Mouse (Mus musculus) hindbrain, embryonic 10.5 days (tissue): ENCODE measurements around the gene Hamp. TPM values are rescaled to one million over a fixed set of nuclear protein-coding genes. Genes with fewer than 3 reads are reported as not detected.

Experiments used
- DNase-seq: peaks from one replicate; pipeline ENCODE4 v3.0.0-alpha.2; 2017; ENCODE audit warnings: low spot score
- H3K27ac ChIP-seq: fragments of 300-500 bp; sonication (generic); 2 replicates; pipeline ENCODE4 v1.5.1; 2016; ENCODE audit warnings: mild to moderate bottlenecking, moderate library complexity
- H3K27me3 ChIP-seq: fragments of 300-500 bp; sonication (generic); 2 replicates; pipeline ENCODE4 v1.6.1; 2016; ENCODE audit warnings: mild to moderate bottlenecking; ENCODE audit not compliant: poor library complexity, insufficient read depth, severe bottlenecking
- H3K36me3 ChIP-seq: fragments of 300-500 bp; sonication (generic); 2 replicates; pipeline ENCODE4 v1.6.1; 2016; ENCODE audit warnings: mild to moderate bottlenecking, moderate library complexity
- H3K4me1 ChIP-seq: fragments of 300-500 bp; sonication (generic); replicated peaks from 2 replicates; pipeline ENCODE4 v1.6.1; 2016; ENCODE audit warnings: mild to moderate bottlenecking
- H3K4me3 ChIP-seq: fragments of 300-500 bp; sonication (generic); 2 replicates; pipeline ENCODE4 v1.5.1; 2016; ENCODE audit warnings: mild to moderate bottlenecking, moderate library complexity
- H3K9me3 ChIP-seq: fragments of 300-500 bp; sonication (generic); 2 replicates; pipeline ENCODE4 v1.6.1; 2016; ENCODE audit warnings: mild to moderate bottlenecking, moderate library complexity
- WGBS: fragments of 180-500 bp; shearing (Covaris S2); methylation state at CpG from one replicate; pipeline ENCODE4 v1.1.7; 2016; 5-methylcytosine and 5-hydroxymethylcytosine counted together
- polyA plus RNA-seq: library from polyadenylated mRNA; unstranded; fragments of >200 nt; fragmentation: Nextera tagmentation; extraction: Ambion mirVana; gene quantifications from 2 replicates; pipeline ENCODE4 v1.2.1, GENCODE M21; 2016

The Hamp gene
- polyA plus RNA-seq, 1 experiment from 2014 or later = not detected

DNA sequence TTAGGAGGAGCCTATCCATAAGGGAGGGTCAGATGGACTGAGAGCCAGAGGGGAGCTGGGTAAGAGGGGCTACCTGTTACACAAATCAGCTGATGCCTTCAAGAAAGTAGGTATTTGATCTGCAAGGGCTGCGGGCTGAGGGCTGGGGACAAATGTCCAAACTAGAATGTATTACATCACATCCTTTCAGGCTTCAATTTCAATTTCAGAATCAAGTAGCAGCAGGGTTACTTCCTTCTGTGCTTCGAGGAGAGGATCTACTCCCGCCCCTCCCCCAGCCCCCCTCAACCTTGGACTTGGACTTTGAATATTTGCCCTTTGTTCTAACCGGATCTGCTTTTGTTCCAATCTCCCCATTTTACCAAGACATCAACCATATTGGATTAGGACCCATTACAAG lies 26.6 kb downstream of the Hamp start:
- no peaks in the 10 kb centered on the region; the same call in 1 of the 2 replicates for H3K27me3 ChIP-seq
- no peak overlapping the region for H3K27ac ChIP-seq
- H3K4me1 ChIP-seq = peaks cover 7% of the 10 kb centered on the region
- H3K4me3 ChIP-seq = no peak overlapping the region
- no peaks in the 10 kb centered on the region for H3K36me3 ChIP-seq
- no peak for DNase-seq
- WGBS = 57% methylated on average over 4 of the region's 4 CpGs
- no peaks in the 10 kb centered on the region for H3K9me3 ChIP-seq

DNA sequence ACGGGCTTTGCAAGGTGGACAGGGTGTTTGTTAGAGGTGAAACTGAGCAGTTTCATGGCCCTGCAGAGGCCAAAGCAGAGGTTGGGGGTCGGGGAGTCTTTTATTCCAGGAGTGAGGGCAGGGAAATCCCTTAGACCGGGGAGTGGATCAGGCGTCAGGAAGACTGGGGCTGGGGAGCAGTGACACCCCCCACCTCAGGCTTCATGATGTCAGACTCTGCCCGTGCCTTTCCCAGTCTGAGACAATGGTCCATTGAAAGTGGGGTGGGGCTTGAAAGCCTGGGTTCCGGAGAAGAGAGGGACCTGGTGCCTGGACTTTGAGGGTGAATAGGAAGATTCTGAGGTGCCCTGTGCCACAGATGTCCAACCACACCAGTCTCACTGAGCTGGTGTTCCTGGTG lies 27.1 kb downstream of the Hamp start:
- H3K4me1 ChIP-seq = peaks cover 7% of the 10 kb centered on the region
- no peak for DNase-seq
- H3K9me3 ChIP-seq = no peaks in the 10 kb centered on the region
- H3K36me3 ChIP-seq = no peaks in the 10 kb centered on the region
- WGBS = 32% methylated on average over 6 of the region's 6 CpGs
- H3K4me3 ChIP-seq = no peak overlapping the region
- H3K27ac ChIP-seq = no peak overlapping the region
- no peaks in the 10 kb centered on the region; the same call in 1 of the 2 replicates for H3K27me3 ChIP-seq

GRCm38 (mm10) chr7:30914732-30915131 lies 29.1 kb downstream of the Hamp start, which contains the start of gene Mag:
Gene Mag (minus strand): TSS chr7:30914873.
- H3K4me1 ChIP-seq = peaks cover 7% of the 10 kb centered on the region
- no peaks in the 10 kb centered on the region; the same call in 1 of the 2 replicates for H3K27me3 ChIP-seq
- no peak within 1 kb of the TSS for H3K27ac ChIP-seq
- no peaks in the 10 kb centered on the region for H3K9me3 ChIP-seq
- WGBS = 77% methylated on average over 8 of the region's 8 CpGs
- no peaks in the 10 kb centered on the region for H3K36me3 ChIP-seq
- no peak within 1 kb of the TSS for H3K4me3 ChIP-seq
- DNase-seq = no peak

DNA sequence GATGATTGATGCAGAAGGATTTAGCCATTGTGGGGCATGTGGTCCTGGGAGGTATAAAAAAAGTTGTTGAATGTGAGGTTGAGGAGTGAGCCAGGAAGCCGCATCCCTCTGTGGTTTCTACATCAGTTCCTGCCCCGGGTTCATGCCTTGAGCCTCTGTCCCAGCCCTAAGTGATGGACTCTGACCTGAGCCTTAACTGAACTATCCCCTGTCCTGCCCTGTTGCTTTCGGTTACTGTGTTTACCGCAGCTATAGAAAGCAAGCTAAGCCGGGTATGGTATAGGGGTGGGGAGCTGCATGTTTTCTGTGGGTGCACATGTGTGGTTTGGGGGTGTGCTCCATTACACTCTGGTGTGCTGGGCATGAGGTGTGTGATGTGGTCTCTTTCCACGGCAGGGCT lies 34.1 kb downstream of the Hamp start:
- Histone ChIP-seq H3K9me3 (no peaks in the 10 kb centered on the region), H3K36me3 (no peaks in the 10 kb centered on the region), H3K4me1 (peaks cover 12% of the 10 kb centered on the region), H3K4me3 (no peak overlapping the region), H3K27me3 (peaks cover 9% of the 10 kb centered on the region; the same call in 1 of the 2 replicates), H3K27ac (no peak overlapping the region)
- no peak for DNase-seq
- 83% methylated on average over 6 of the region's 6 CpGs for WGBS

DNA sequence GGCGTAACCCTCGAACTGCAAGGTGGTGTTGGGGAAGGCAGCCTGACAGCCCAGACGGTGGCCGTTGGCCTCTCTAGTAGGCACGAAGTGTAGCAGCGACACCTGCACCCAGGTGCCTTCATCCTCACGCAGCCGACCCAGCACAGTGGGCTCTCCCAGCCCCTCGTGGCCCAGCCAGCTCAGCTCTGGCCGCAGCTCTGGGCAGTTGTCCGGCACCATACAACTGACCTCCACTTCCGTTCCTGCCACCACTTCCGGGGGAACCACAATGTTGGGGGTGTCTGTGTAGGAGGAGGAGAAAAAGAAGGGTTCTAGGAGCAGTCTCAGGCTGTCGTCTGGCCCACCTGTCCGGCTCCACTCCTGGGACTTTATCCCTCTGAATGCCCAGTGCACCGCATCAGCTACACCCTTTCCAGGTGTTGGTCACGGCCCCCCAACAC lies 34.8 kb downstream of the Hamp start:
- H3K9me3 ChIP-seq = no peaks in the 10 kb centered on the region
- DNase-seq = no peak
- 29% methylated on average over 16 of the region's 17 CpGs for WGBS
- H3K4me1 ChIP-seq = peaks cover 12% of the 10 kb centered on the region
- H3K4me3 ChIP-seq = peak overlapping the region; percentile 48
- no peaks in the 10 kb centered on the region for H3K36me3 ChIP-seq
- peaks cover 9% of the 10 kb centered on the region; the same call in 1 of the 2 replicates for H3K27me3 ChIP-seq
- H3K27ac ChIP-seq = no peak overlapping the region

- Histone ChIP-seq H3K4me1 (peaks cover 12% of the 10 kb centered on the region), H3K36me3 (no peaks in the 10 kb centered on the region), H3K9me3 (no peaks in the 10 kb centered on the region), H3K27me3 (peaks cover 9% of the 10 kb centered on the region; the same call in 1 of the 2 replicates), H3K4me3 (peak overlapping the region; percentile 48), H3K27ac (no peak overlapping the region)
- WGBS = 2% methylated on average over 26 of the region's 26 CpGs
- peak; percentile 65 for DNase-seq
Measured at GRCm38 (mm10) chr7:30908277-30908991, 35.4 kb downstream of the Hamp start.

DNA sequence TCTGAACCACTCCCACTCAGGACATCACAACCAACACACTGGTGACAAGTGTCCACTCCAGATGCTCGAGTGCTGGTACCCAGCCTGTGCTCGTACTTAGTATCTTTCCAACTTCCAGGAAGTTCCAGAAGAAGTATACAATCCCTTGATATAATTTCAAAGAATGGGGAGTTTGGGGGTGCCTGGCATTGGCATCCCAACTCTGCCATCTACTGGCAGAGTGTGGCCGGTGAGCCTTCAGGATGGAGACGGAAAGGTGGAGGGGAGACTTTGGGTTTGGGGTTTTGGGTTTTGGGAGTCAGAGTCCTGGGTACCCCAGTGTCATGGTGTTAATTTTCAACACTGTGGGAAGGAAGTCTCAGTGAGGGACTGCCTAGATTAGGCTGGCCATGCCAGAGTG lies 39.8 kb downstream of the Hamp start:
- no peak for DNase-seq
- Histone ChIP-seq H3K36me3 (no peaks in the 10 kb centered on the region), H3K27me3 (peaks cover 9% of the 10 kb centered on the region; the same call in 1 of the 2 replicates), H3K27ac (no peak overlapping the region), H3K9me3 (no peaks in the 10 kb centered on the region), H3K4me1 (peaks cover 15% of the 10 kb centered on the region), H3K4me3 (no peak overlapping the region)
- WGBS = 54% methylated on average over 4 of the region's 4 CpGs

- DNase-seq = no peak
- Histone ChIP-seq H3K36me3 (no peaks in the 10 kb centered on the region), H3K9me3 (no peaks in the 10 kb centered on the region), H3K4me1 (peaks cover 16% of the 10 kb centered on the region; the same call in 1 of the 2 replicates), H3K27me3 (no peaks in the 10 kb centered on the region), H3K4me3 (no peak overlapping the region), H3K27ac (no peak overlapping the region)
- 87% methylated on average over 3 of the region's 3 CpGs for WGBS
Measured at GRCm38 (mm10) chr7:30895217-30895616, 48.6 kb downstream of the Hamp start.

- H3K27ac ChIP-seq = peak overlapping the region; percentile 56
- no peaks in the 10 kb centered on the region for H3K9me3 ChIP-seq
- no peaks in the 10 kb centered on the region for H3K27me3 ChIP-seq
- DNase-seq = no peak
- peaks cover 14% of the 10 kb centered on the region; the same call in 1 of the 2 replicates for H3K4me1 ChIP-seq
- no peaks in the 10 kb centered on the region for H3K36me3 ChIP-seq
- WGBS = 61% methylated on average over 3 of the region's 3 CpGs
- H3K4me3 ChIP-seq = no peak overlapping the region
Measured at GRCm38 (mm10) chr7:30892515-30892914, 51.3 kb downstream of the Hamp start.

Other genes starting within 250 kb of the Hamp start
- not detected in 2 replicates for gene 2200002J24Rik, start 245.1 kb downstream of the Hamp start, polyA plus RNA-seq
- 0.91 and 1.6 TPM in 2 replicates for gene Atp4a, start 231.8 kb downstream of the Hamp start, polyA plus RNA-seq
- 163 and 170 TPM in 2 replicates for gene Tmem147, start 214.5 kb downstream of the Hamp start, polyA plus RNA-seq
- 0.26 and 0.69 TPM in 2 replicates for gene Gapdhs, start 200.4 kb downstream of the Hamp start, polyA plus RNA-seq
- 0.72 and 0.93 TPM in 2 replicates for gene Sbsn, start 192.6 kb downstream of the Hamp start, polyA plus RNA-seq
- gene Dmkn, start 180.3 kb downstream of the Hamp start, polyA plus RNA-seq = 0.59 TPM in 1 of 2 replicates, not detected in the other
- not detected in 2 replicates for gene Krtdap, start 156.1 kb downstream of the Hamp start, polyA plus RNA-seq
- not detected in 2 replicates for gene Ffar2, start 120.3 kb downstream of the Hamp start, polyA plus RNA-seq
- gene Ffar3, start 87.9 kb downstream of the Hamp start, polyA plus RNA-seq = not detected in 2 replicates
- not detected in 2 replicates for gene Ffar1, start 82.5 kb downstream of the Hamp start, polyA plus RNA-seq
- 0.11 TPM in 1 of 2 replicates, not detected in the other for gene Cd22, start 63.7 kb downstream of the Hamp start, polyA plus RNA-seq
- gene Mag, start 29.2 kb downstream of the Hamp start, polyA plus RNA-seq = 0.61 and 0.67 TPM in 2 replicates
- not detected in 2 replicates for gene Hamp2, start 19.4 kb downstream of the Hamp start, polyA plus RNA-seq
- 23.6 and 26.3 TPM in 2 replicates for gene Usf2, start 12.8 kb upstream of the Hamp start, polyA plus RNA-seq
- gene Lsr, start 29.4 kb upstream of the Hamp start, polyA plus RNA-seq = 21.2 and 29.8 TPM in 2 replicates
- 1.4 and 2.0 TPM in 2 replicates for gene Fam187b, start 29.8 kb upstream of the Hamp start, polyA plus RNA-seq
- gene Fxyd5, start 98.4 kb upstream of the Hamp start, polyA plus RNA-seq = 11.6 and 14.7 TPM in 2 replicates
- 1.4 and 7.6 TPM in 2 replicates for gene Fxyd7, start 107.4 kb upstream of the Hamp start, polyA plus RNA-seq
- gene Fxyd1, start 113.2 kb upstream of the Hamp start, polyA plus RNA-seq = 14.0 and 17.1 TPM in 2 replicates
- gene Lgi4, start 115.3 kb upstream of the Hamp start, polyA plus RNA-seq = 2.3 and 6.3 TPM in 2 replicates
- 7.9 and 10.8 TPM in 2 replicates for gene Fxyd3, start 132.7 kb upstream of the Hamp start, polyA plus RNA-seq
- 3.0 and 4.5 TPM in 2 replicates for gene Hpn, start 171.3 kb upstream of the Hamp start, polyA plus RNA-seq
- gene Scn1b, start 183.0 kb upstream of the Hamp start, polyA plus RNA-seq = 1.2 and 1.3 TPM in 2 replicates
- 111 and 144 TPM in 2 replicates for gene Gramd1a, start 211.9 kb upstream of the Hamp start, polyA plus RNA-seq